Mouse (Mus musculus): ENCODE data around the gene Hap1.

- TF ChIP-seq CTCF (IDR thresholded peaks at IDR 0.05; ENCODE audit: borderline replicate concordance, insufficient read depth, low read length) (no peak), POLR2A (IDR thresholded peaks at IDR 0.05; ENCODE audit: low read depth, low read length) (no peak)
These were observed 42.6 kb upstream of the Hap1 start for GRCm38 (mm10) chr11:100398517-100398916.
